Mouse (Mus musculus) forebrain, embryonic 13.5 days (tissue): ENCODE results near the gene Pitpnm1. TPM values are rescaled to one million over a fixed set of nuclear protein-coding genes. Genes with fewer than 3 reads are reported as not detected.

Source experiments
- ATAC-seq: fragments of 200-750 bp; cut with Nextera tagmentation; 2 replicates; pipeline ENCODE4 v1.8.0; 2017
- H3K27ac ChIP-seq: fragments of 300-500 bp; sonication (generic); 2 replicates; pipeline ENCODE4 v1.5.1; 2015; ENCODE audit warnings: inconsistent platforms, mild to moderate bottlenecking, moderate library complexity
- H3K27me3 ChIP-seq: fragments of 300-500 bp; sonication (generic); 2 replicates; pipeline ENCODE4 v1.6.1; 2015; ENCODE audit warnings: mild to moderate bottlenecking, inconsistent platforms
- H3K36me3 ChIP-seq: fragments of 300-500 bp; sonication (generic); 2 replicates; pipeline ENCODE4 v1.6.1; 2015; ENCODE audit warnings: mild to moderate bottlenecking, inconsistent platforms; ENCODE audit not compliant: poor library complexity, severe bottlenecking
- H3K4me1 ChIP-seq: fragments of 300-500 bp; sonication (generic); 2 replicates; pipeline ENCODE4 v1.6.1; 2015; ENCODE audit warnings: inconsistent platforms
- H3K4me2 ChIP-seq: fragments of 300-500 bp; sonication (generic); 2 replicates; pipeline ENCODE4 v1.6.1; 2015; ENCODE audit warnings: inconsistent platforms, mild to moderate bottlenecking, moderate library complexity
- H3K4me3 ChIP-seq: fragments of 300-500 bp; sonication (generic); 2 replicates; pipeline ENCODE4 v1.5.1; 2015; ENCODE audit warnings: mild to moderate bottlenecking, inconsistent platforms
- H3K9ac ChIP-seq: fragments of 300-500 bp; sonication (generic); 2 replicates; pipeline ENCODE4 v1.6.1; 2015; ENCODE audit warnings: mild to moderate bottlenecking, inconsistent platforms
- H3K9me3 ChIP-seq: fragments of 300-500 bp; sonication (generic); replicated peaks from 2 replicates; pipeline ENCODE4 v1.6.1; 2016; ENCODE audit warnings: inconsistent platforms
- WGBS: fragments of 180-500 bp; shearing (Covaris S2); methylation state at CpG from one replicate; pipeline ENCODE4 v1.1.7; 2015; 5-methylcytosine and 5-hydroxymethylcytosine counted together
- polyA plus RNA-seq: library from polyadenylated mRNA; unstranded; fragments of >200 nt; fragmentation: Nextera tagmentation; extraction: Ambion mirVana; gene quantifications from 2 replicates; pipeline ENCODE4 v1.2.1, GENCODE M21; 2015

The Pitpnm1 gene
- polyA plus RNA-seq, 1 experiment from 2014 or later: 21.1 TPM

DNA sequence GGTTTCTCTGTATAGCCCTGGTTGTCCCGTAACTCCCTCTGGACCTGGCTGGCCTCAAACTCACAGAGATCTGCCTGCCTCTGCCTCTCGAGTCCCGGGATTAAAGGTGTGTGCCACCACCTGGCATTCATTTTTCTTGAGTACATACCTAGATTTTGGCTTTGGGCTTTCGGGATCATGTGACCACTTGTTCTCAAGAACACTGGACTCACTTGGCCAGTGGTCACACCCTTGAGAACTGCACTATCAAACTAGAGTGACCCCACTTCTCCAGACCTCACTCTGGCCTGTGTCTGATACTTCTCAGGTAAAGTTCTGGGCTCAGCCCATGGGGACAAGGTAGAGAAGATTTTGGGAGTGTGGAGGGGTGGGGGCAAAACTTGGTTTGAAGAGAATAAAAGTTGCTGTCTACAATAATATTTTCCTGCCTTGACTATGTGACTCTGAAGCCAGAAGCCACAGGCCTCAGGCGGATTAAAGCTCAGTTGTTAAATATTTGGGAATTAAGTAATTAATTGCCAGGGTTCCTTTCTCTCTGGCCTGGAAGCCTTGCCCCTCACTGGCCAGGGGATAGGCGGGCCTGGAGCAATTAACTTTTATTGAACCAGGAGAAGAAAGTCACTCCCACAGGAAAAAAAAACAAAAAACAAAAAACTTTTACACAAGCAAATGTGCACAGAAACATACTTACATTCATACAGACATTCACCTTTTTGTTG, 26.9 kb upstream of the Pitpnm1 start:
- Histone ChIP-seq H3K4me1 (no peaks in the 10 kb centered on the region), H3K27me3 (no peaks in the 10 kb centered on the region), H3K9ac (no peak overlapping the region), H3K36me3 (no peaks in the 10 kb centered on the region), H3K9me3 (no peaks in the 10 kb centered on the region), H3K4me3 (no peak overlapping the region), H3K27ac (no peak overlapping the region), H3K4me2 (no peak overlapping the region)
- WGBS: 81% methylated on average over 6 of the region's 6 CpGs
- no peak for ATAC-seq

DNA sequence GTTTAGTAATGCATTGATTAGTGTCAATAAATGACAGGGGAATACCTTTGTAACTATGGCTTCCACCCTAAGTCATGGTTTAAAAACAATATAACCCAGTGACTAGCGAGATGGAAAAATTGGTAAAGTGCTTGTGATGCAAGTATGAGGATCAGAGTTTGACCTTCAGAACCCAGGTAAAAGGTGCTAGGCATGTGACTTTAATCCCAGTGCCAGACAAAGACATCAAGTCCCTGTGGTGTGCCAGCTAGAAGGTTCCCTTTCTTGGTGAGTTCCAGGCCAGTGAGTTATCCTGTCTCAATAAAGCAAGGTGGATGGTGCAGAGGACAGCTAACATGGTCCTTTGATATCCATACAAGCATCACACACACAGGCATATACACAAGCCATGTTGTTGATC, 24.3 kb upstream of the Pitpnm1 start:
- no peak for ATAC-seq

DNA sequence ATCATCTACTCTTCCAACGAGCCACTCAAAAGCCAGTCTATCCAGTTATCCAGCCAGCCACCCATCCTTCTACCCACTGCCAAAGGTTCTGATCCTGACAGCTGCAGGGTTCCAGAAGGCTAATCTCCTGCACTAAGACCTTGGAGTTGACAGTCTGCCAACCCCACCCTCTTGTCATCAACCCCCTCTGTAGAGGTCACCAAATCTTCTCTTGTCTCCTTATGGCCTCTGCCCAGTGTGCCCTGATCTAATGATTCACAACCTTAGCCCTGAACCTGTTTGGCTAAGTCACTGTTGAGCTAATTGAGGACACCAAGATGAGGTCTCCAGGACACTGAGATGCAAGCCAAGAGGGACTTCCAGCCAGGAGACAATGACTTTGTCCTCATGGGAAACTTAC, 20.2 kb upstream of the Pitpnm1 start:
- Histone ChIP-seq H3K27me3 (0 out of 2 replicates have a peak, but pooled peaks cover 7% of the 10 kb centered on the region), H3K4me3 (no peak overlapping the region), H3K27ac (no peak overlapping the region), H3K9me3 (no peaks in the 10 kb centered on the region), H3K4me2 (no peak overlapping the region), H3K36me3 (no peaks in the 10 kb centered on the region), H3K9ac (no peak overlapping the region), H3K4me1 (no peaks in the 10 kb centered on the region)
- WGBS: 91% methylated on average over 1 of the region's 1 CpGs
- ATAC-seq: no peak

More for the DNA sequence above, 24.3 kb upstream of the Pitpnm1 start:
- Histone ChIP-seq H3K36me3 (no peaks in the 10 kb centered on the region), H3K27ac (no peak overlapping the region), H3K9me3 (no peaks in the 10 kb centered on the region), H3K4me1 (no peaks in the 10 kb centered on the region), H3K4me2 (no peak overlapping the region), H3K9ac (no peak overlapping the region), H3K4me3 (no peak overlapping the region), H3K27me3 (no peaks in the 10 kb centered on the region)
- WGBS: 79% methylated on average over 1 of the region's 1 CpGs

DNA sequence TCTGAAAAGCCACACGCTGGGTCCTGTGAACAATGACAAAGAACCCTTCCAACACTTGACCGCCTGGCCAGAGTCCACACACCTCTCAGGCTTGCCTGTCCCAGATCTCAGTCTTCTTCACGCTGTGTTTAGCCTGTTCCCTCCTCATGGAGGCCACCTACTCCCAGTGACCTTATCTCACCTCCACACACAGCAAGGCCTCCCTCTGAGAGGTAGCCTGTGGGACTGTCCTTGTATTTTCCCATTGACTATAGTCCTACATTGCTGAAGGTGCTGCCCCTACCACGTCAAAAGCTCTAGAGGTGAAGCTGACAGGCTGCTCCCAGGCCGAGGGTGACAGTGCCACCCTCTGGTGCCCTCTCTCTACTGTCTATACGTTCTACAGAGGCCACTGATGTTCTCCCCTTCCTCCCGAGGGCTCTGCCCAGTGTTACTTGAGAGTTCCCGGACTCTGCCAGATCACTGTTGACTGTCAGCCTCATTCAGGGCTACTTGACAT, 19.2 kb upstream of the Pitpnm1 start:
- Histone ChIP-seq H3K4me1 (no peaks in the 10 kb centered on the region), H3K9me3 (no peaks in the 10 kb centered on the region), H3K9ac (no peak overlapping the region), H3K4me2 (no peak overlapping the region), H3K27me3 (0 out of 2 replicates have a peak, but pooled peaks cover 7% of the 10 kb centered on the region), H3K4me3 (no peak overlapping the region), H3K27ac (no peak overlapping the region), H3K36me3 (no peaks in the 10 kb centered on the region)
- WGBS: 69% methylated on average over 8 of the region's 8 CpGs
- ATAC-seq: no peak

DNA sequence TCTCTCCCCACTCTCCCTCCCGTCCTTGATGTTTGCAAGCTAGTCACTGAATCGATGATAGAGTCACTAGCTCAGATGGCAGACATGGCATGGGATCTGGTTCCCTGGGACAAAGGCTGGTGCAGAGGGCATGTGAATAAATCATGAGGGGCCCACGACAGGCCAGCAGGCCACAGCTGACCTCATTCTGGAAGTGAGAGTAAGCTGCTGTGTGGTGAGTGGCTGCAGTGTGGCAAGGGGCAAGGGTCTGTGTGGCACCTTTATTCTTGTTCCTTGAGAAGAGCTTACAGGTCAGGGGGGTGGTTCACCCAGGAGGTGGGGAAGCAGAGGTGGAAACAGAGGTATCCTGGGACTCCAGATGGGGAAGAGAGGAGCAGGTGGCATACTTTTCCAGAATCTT, 18.4 kb upstream of the Pitpnm1 start, which contains the start of gene Cabp2:
Cabp2 (plus strand) TSS at position 185 of the 400 bp plus-strand sequence.
- H3K9me3 ChIP-seq: no peaks in the 10 kb centered on the region
- 0 out of 2 replicates have a peak, but pooled peaks cover 7% of the 10 kb centered on the region for H3K27me3 ChIP-seq
- H3K4me1 ChIP-seq: no peaks in the 10 kb centered on the region
- no peak within 1 kb of the TSS for H3K9ac ChIP-seq
- H3K4me3 ChIP-seq: no peak within 1 kb of the TSS
- H3K4me2 ChIP-seq: no peak within 1 kb of the TSS
- H3K27ac ChIP-seq: no peak within 1 kb of the TSS
- 65% methylated on average over 3 of the region's 3 CpGs for WGBS
- no peaks in the 10 kb centered on the region for H3K36me3 ChIP-seq
- ATAC-seq: no peak

DNA sequence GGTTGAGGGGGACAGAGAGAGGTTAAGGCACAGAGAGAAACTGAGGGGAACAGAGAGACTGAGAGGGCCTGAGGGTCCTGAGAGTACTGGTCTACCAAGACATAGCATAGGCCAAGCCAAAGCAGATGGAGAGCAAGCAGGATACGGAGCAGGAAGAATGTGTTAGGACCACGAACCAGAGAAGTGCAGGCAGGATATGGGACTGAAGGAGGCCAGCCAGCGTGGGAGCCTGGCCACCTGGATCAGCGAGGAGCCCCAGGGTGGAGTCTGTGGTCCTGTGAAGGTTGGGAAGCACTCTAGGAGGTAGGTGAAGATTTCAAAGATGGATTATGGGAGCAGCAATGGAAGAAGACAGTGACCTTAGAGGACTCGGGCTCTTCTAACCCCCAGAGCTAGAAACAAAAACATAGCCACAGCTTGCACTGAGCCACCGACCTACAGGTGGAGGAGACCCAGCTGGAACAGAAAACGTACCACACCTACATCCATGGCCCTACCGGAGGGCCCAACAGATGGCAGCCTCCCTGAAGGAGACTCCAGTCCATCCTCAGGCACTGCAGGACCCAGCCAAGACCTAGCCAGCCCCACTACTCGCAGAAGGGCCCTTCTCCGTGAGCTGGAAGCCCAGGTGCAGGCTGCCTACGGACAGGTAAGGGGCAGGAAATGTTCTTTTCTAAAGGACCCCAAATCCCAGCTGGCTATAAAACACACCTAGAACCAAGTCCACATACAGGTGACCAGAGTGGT, 17.4 kb upstream of the Pitpnm1 start:
- no peaks in the 10 kb centered on the region for H3K4me1 ChIP-seq
- no peak overlapping the region for H3K9ac ChIP-seq
- H3K27ac ChIP-seq: no peak overlapping the region
- 84% methylated on average over 11 of the region's 11 CpGs for WGBS
- H3K27me3 ChIP-seq: 0 out of 2 replicates have a peak, but pooled peaks cover 7% of the 10 kb centered on the region
- no peak overlapping the region for H3K4me3 ChIP-seq
- no peaks in the 10 kb centered on the region for H3K9me3 ChIP-seq
- no peak for ATAC-seq
- H3K4me2 ChIP-seq: no peak overlapping the region
- no peaks in the 10 kb centered on the region for H3K36me3 ChIP-seq

DNA sequence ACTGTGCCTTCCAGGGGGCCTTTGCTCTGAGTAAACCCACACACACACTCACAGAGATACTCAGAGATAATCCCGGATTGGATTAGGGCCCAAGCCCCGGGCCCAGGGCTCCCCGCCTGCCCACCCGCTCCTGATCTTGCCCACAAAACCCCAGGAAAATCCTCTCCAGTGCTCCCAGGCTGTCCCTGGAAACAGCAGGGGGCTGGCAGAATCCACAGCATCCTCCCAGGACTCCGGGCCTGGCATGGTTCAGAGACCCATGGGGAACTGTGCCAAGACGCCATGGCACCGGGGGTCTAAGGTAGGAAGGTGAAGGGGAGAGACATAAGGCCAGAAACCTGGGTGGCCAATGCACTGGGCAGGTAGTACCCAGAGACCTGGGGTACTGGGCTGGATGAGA, 16.5 kb upstream of the Pitpnm1 start:
- Histone ChIP-seq H3K4me2 (no peak overlapping the region), H3K27ac (no peak overlapping the region), H3K9me3 (no peaks in the 10 kb centered on the region), H3K4me3 (no peak overlapping the region), H3K4me1 (no peaks in the 10 kb centered on the region), H3K9ac (no peak overlapping the region), H3K27me3 (0 out of 2 replicates have a peak, but pooled peaks cover 7% of the 10 kb centered on the region), H3K36me3 (no peaks in the 10 kb centered on the region)
- no peak for ATAC-seq
- 76% methylated on average over 7 of the region's 7 CpGs for WGBS

DNA sequence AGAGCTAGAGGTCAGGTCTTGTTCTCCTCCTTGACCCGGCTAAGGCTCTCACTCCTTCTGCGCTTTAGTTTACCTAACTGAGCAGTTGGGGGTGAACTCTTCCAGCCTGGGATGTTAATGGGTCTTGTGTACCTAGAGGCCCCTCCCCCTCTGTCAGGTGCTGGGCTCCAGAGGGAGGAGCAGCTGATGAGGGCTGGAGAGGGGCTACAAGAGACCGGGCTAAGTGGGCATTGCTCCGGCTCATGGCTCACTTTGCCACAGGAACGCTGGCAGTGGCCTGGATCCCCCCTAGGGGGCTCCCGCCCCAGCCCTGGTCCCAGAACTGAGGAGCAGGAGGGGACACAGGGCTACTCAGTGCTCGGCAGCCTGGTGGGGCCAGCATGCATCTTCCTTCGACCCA, 16.0 kb upstream of the Pitpnm1 start:
- Histone ChIP-seq H3K9me3 (no peaks in the 10 kb centered on the region), H3K9ac (no peak overlapping the region), H3K27me3 (0 out of 2 replicates have a peak, but pooled peaks cover 7% of the 10 kb centered on the region), H3K27ac (no peak overlapping the region), H3K36me3 (no peaks in the 10 kb centered on the region), H3K4me3 (no peak overlapping the region), H3K4me1 (no peaks in the 10 kb centered on the region), H3K4me2 (no peak overlapping the region)
- ATAC-seq: no peak
- WGBS: 37% methylated on average over 8 of the region's 8 CpGs

DNA sequence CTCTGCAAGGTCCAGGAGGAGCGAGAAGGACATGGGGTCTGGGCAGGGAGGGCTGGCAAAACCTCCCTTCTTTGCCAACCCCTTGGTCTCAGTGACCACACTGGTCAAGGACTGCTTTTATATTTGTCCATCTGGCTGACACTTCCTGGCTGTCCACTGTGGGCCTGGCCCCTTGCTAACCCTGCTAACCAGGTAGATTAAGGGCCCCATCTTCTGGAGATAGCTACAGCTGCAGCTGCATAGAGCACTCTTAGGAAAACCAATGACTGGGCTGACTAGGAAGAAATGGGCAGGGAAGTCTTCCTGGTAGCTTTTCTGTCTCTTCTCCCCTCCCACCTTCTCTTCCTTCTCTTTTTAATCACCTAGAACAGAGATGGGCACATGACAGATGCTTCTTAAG, 14.8 kb upstream of the Pitpnm1 start:
- H3K36me3 ChIP-seq: no peaks in the 10 kb centered on the region
- H3K4me1 ChIP-seq: peaks cover 6% of the 10 kb centered on the region
- H3K27me3 ChIP-seq: 0 out of 2 replicates have a peak, but pooled peaks cover 7% of the 10 kb centered on the region
- WGBS: 100% methylated on average over 1 of the region's 1 CpGs
- no peak overlapping the region for H3K4me2 ChIP-seq
- H3K9ac ChIP-seq: no peak overlapping the region
- H3K9me3 ChIP-seq: no peaks in the 10 kb centered on the region
- H3K27ac ChIP-seq: no peak overlapping the region
- no peak for ATAC-seq
- H3K4me3 ChIP-seq: no peak overlapping the region

DNA sequence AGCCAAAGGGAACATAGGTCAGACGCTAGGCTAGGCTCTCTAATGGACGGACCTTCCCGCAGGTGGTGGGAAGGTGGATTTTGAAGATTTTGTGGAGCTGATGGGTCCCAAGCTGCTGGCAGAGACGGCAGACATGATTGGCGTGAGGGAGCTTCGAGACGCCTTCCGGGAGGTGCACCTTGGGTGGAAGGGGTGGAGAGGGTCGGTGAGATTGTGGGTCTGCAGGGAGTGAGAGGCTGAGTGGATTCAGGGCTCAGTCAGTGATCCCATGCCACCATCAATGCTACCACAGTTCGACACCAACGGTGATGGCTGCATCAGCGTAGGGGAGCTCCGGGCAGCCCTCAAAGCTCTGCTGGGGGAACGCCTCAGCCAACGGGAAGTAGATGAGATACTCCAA, 13.6 kb upstream of the Pitpnm1 start:
- no peak for ATAC-seq
- no peaks in the 10 kb centered on the region for H3K9me3 ChIP-seq
- H3K36me3 ChIP-seq: no peaks in the 10 kb centered on the region
- H3K4me1 ChIP-seq: peaks cover 6% of the 10 kb centered on the region
- H3K4me2 ChIP-seq: no peak overlapping the region
- H3K27me3 ChIP-seq: 0 out of 2 replicates have a peak, but pooled peaks cover 7% of the 10 kb centered on the region
- 93% methylated on average over 15 of the region's 15 CpGs for WGBS
- no peak overlapping the region for H3K9ac ChIP-seq
- no peak overlapping the region for H3K27ac ChIP-seq
- no peak overlapping the region for H3K4me3 ChIP-seq

DNA sequence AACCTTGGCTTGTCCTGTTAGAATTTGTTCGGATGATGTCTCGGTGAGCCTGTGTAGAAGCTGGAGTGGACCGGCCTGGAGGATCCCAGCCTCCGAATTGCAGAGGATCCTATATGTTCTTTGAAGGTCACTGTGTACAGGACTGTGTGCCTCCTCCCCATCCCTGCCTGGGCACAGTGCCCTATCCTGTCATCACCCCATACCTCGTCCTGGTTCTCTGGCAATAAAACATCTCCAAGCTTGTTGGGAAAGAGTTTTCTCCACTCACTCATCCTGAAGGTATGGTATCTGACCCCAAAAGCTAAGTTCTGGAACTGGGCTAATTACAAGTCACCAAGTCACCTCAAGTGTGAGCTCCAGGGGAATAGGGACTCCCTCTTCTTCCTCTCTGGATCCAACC, 12.7 kb upstream of the Pitpnm1 start:
- ATAC-seq: no peak
- 95% methylated on average over 5 of the region's 5 CpGs for WGBS
- H3K27me3 ChIP-seq: 0 out of 2 replicates have a peak, but pooled peaks cover 7% of the 10 kb centered on the region
- no peak overlapping the region for H3K4me2 ChIP-seq
- no peak overlapping the region for H3K9ac ChIP-seq
- H3K36me3 ChIP-seq: no peaks in the 10 kb centered on the region
- no peaks in the 10 kb centered on the region for H3K9me3 ChIP-seq
- H3K4me1 ChIP-seq: peaks cover 6% of the 10 kb centered on the region
- H3K4me3 ChIP-seq: no peak overlapping the region
- no peak overlapping the region for H3K27ac ChIP-seq

DNA sequence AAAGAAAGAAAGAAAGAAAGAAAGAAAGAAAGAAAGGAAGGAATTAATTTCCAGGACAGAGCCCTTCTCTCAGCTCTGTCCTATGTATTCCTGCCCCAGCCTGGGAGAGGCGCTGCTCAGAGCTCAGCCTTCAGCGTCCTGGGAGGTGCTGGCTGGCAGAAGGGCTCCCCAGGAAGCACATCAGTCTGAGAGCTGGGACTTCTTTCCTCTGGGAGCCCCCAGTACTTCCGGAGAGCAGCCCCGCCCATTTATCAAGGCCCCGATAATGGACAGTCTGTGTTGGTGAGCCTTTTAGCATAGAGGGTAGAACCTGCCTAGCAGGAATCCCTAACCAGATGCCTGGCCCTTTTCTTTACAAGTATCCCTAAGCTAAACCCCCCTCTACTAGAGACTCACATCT, 11.7 kb upstream of the Pitpnm1 start:
- 0 out of 2 replicates have a peak, but pooled peaks cover 7% of the 10 kb centered on the region for H3K27me3 ChIP-seq
- no peak overlapping the region for H3K4me2 ChIP-seq
- H3K27ac ChIP-seq: no peak overlapping the region
- ATAC-seq: no peak
- no peaks in the 10 kb centered on the region for H3K9me3 ChIP-seq
- H3K4me3 ChIP-seq: no peak overlapping the region
- H3K4me1 ChIP-seq: peaks cover 6% of the 10 kb centered on the region
- no peak overlapping the region for H3K9ac ChIP-seq
- no peaks in the 10 kb centered on the region for H3K36me3 ChIP-seq
- WGBS: 66% methylated on average over 5 of the region's 5 CpGs
